Mouse (Mus musculus): Measurements from ENCODE around the gene D7Ertd443e.

The D7Ertd443e gene

DNA sequence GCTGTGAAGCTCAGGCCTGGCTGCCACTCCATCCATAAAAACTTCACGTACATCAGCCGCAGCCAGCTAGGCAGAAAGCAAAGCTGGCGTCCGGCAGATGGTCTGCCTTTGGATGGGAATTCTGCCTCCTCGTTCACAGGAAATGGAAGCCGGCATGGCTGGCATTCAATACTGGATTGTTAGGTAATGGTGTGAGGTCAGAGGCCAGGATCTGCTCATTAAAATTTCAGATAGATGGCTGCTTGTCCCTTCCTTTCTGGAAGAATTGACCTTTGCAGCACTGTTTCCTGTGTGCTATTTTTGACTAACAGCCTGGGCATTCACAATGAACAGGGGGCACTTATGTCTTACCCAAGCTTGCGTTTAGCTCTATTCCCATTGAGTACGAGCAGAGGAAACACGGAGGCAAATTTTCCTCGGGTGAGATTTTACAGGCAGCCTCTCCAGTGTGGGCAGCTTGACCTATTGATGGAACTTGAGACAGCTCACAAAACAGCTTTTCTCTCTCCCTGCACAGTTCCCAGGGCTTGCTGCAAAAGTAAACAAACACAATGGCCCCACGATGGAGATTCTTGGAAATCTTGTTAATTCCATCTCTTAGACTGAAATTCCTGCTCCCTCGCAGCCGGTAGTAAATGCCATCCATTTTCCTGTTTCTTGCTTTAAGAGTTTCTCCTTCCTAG, 157.5 kb downstream of the D7Ertd443e start:
- DNase-seq (ENCODE audit: low spot score in 2 of 2) = no peak

DNA sequence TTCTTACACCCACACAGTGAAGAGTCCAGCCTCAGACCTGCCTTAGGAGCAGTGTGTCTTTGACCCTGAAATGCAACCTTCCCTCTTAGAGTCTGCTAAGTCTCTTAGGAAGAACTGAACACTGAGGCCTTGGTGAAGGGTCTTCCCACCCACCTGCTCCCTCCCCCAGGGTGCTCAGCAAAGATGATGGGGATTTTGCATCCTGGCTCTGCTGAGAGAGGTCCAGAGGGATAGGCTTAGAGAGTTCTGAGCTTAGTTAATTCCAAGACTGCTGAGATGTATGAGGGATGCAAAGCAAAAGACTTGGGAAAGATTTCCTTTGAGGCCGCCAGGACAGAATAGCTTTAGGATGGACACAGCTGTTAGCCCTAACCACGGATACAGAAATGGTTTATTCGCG, 158.4 kb downstream of the D7Ertd443e start:
- DNase-seq (ENCODE audit: low spot score in 2 of 2) = no peak

DNA sequence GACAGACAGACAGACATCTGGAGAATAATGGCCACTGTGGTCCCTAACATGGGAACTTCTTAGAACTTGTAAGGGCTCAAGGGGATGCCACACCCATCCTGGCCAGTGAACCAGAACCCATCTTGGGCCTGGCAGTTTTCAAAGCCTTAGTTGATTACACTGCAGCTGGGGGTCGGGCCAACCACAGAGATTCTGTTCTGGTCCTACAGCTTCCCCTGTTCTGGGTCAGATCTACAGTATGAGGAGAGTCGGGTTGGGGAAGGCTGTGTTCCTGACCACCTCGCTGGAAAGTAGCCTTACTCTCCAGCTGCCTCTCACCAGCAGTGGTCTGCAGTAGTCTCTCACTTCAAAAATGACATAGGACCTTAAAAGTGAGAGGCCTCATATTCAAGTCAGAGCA, 159.2 kb downstream of the D7Ertd443e start:
- DNase-seq (ENCODE audit: low spot score in 2 of 2) = no peak

DNA sequence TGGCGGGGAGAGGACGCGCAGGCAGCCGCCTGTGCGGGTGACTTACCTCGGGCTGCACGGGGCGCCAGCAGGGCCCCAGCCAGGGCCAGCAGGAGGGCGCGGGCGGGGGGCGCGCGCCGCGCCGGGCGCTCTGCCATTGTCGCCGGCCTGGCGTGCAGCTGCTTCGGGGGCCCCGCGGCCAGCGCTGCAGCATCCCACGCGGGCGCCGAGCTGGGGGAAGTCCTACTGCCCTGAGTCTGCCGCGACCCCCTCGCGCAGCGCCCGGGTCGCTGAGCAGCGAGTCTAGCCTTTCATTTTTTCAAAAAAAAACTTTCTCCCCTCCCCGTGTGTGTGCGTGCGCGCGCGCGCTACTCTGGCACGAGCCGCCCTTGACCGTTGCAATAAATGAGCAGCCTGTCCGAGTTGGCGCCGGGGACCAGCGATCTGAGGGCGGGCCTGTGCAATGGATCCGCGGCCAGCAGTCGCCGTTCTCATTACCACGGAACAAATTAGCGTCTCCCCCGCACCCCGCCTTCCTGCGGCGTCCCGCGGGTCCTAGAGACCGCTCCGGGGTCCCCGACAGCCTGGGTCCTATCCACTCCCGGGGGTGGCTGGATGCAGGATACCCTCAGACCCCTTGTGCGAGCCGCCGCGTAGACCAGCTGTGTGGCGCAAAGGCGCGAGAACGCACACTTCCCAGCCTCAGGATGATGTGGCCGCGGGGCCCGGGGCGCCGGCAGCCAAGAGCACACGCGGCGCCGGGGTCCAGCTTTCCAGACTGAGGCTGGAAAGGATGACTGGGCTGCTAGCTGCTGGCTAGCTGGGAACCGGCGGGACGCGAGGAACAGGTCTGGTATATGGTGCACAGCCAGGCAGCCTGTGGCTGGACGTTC, 160.5 kb downstream of the D7Ertd443e start:
- no peak for DNase-seq (ENCODE audit: low spot score in 2 of 2)

DNA sequence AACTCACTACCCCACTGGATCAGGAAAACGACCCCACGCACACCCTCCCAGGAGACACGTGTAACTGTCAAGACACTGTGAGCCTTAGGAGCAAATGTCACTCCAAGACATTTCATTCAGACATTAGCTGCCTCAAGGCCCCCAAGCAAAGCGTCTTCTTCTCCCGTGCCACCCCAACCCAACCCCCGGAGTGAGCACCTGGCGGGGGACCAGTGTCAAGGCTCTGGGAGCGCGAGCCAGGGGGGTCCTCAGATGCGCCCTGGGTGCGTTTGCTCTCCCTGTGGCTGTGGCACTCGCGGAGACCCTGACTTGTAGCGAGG, 161.1 kb downstream of the D7Ertd443e start:
- no peak for DNase-seq (ENCODE audit: low spot score in 2 of 2)

DNA sequence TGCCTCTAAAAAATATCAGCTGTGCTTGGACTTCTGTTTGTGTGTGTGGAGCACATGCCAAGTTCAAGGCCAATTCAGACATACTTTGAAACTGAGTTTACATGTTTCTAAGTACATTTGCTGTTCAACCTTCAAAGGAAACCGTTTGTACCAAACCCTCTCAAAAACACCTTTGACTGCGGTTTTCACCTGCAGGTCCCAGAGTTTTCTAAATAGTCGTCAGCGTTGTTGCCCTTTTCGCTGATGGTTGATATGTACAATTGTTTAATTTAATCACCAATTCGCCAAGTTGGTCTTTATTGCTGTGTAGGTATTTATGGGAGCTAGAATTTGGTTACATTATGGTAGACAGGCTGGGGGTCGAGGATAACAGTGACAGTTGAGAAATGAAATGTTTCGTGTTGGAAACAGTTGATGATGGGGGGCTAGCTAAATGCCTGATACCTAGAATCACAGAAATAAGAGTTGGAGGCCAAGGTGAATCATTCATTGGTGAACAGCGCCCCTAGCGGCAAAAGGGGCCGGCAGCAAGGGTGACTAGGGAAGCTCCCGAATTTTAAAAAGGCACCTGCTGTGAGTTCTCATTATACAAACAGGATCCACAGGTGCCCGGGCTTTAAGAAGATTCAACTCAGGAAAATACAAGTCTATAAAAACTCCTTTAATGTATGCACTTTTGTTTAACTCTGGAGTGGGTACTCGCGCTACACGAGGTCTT, 161.9 kb downstream of the D7Ertd443e start:
- no peak for DNase-seq (ENCODE audit: low spot score in 2 of 2)

Measured in natural killer cell, adult 2 months (primary cell).